In genomic region chr14:78292687-78293086, GRCm38 (mm10) we compare ENCODE assay signal across 17 mouse cellular contexts. TPM values are rescaled to one million over a fixed set of nuclear protein-coding genes. Genes with fewer than 3 reads are reported as not detected.
DNase-seq lines count a peak whose midpoint lies in the region; ATAC-seq and TF ChIP-seq lines count a peak whose summit lies in the region.
"Had no signal": no experiment of that assay in that cellular context is flagged by ENCODE, and none has a peak within 500 bp of the region (broad histone marks: within the 10 kb centered on the region; RNA-seq: fewer than 3 reads in every experiment).

No protein-coding gene starts in this region.

- no peak for TF ChIP-seq POLR2A in lung, adult 2 months (IDR thresholded peaks at IDR 0.05; ENCODE audit: borderline replicate concordance, extremely low read depth, low read depth, low read length)

- DNase-seq in gastrocnemius, adult 2 months, result no peak
- no peak for DNase-seq in gastrocnemius, postnatal 36 days
- DNase-seq in liver, postnatal 0 days, result no peak
- no peak for DNase-seq in liver, embryonic 11.5 days (ENCODE audit: low spot score)
- peak; percentile 17 for DNase-seq in naive thymus-derived CD4-positive, alpha-beta T cell, adult 2 months (ENCODE audit: low read depth)
- no peak for DNase-seq in frontal cortex, postnatal 25 days (ENCODE audit: low spot score in 2 of 2)
- no peak for DNase-seq in lung, adult 2 months
- DNase-seq: adrenal gland, adult 2 months; B cell, adult 2 months; cerebellum, adult 8-10 months had no signal

- no peaks in the 10 kb centered on the region for H3K36me3 ChIP-seq in liver, postnatal 0 days (replicated peaks; ENCODE audit: insufficient read depth, low read length)
- no peaks in the 10 kb centered on the region for H3K36me3 ChIP-seq in liver, embryonic 11.5 days (ENCODE audit: control insufficient read depth, insufficient read depth, low read length)
- peaks cover 10% of the 10 kb centered on the region; the same call in 1 of the 2 replicates for H3K36me3 ChIP-seq in E14TG2a.4 (ENCODE audit: insufficient read depth, low read length)
- H3K36me3 ChIP-seq: heart, embryonic 15.5 days; hindbrain, embryonic 15.5 days; kidney, embryonic 15.5 days; limb, embryonic 10.5 days had no signal

- peak; percentile 11; the same call in 1 of the 2 replicates for TF ChIP-seq CTCF in gastrocnemius, adult 2 months (IDR thresholded peaks at IDR 0.05)
- peak; percentile 29; the same call in 1 of the 2 replicates for TF ChIP-seq CTCF in liver, postnatal 0 days (IDR thresholded peaks at IDR 0.05; ENCODE audit: low read depth)
- TF ChIP-seq CTCF in E14TG2a.4 (conservative IDR thresholded peaks at IDR 0.05; ENCODE audit: low read length), result peak; percentile 25; the same call in 1 of the 2 replicates
- no peak for TF ChIP-seq CTCF in lung, adult 2 months (IDR thresholded peaks at IDR 0.05; ENCODE audit: insufficient read depth, low read length)

- peak; percentile 19; the same call in 1 of the 2 replicates for ATAC-seq in liver, postnatal 0 days
- ATAC-seq in liver, embryonic 11.5 days (replicated peaks; ENCODE audit: low FRiP score), result no peak

- no peak overlapping the region for H3K9ac ChIP-seq in liver, postnatal 0 days (replicated peaks)
- H3K9ac ChIP-seq in liver, embryonic 11.5 days (ENCODE audit: low read depth, low read length), result no peak overlapping the region
- H3K9ac ChIP-seq: heart, embryonic 15.5 days; hindbrain, embryonic 15.5 days; kidney, embryonic 15.5 days had no signal

- TF ChIP-seq EP300 in liver, postnatal 0 days (IDR thresholded peaks at IDR 0.05; ENCODE audit: low read depth), result no peak

- no peak overlapping the region for H3K4me2 ChIP-seq in liver, postnatal 0 days (ENCODE audit: low read depth, low read length)
- H3K4me2 ChIP-seq in liver, embryonic 11.5 days, result no peak overlapping the region
- H3K4me2 ChIP-seq: heart, embryonic 15.5 days; hindbrain, embryonic 15.5 days; kidney, embryonic 15.5 days had no signal

- intact Hi-C loops in gastrocnemius, adult 2 months (cut with DNase I), result no loop called here
- intact Hi-C loops in gastrocnemius, postnatal 36 days (cut with DNase I), result no loop called here

- no peaks in the 10 kb centered on the region for H3K4me1 ChIP-seq in liver, postnatal 0 days (ENCODE audit: insufficient read depth)
- H3K4me1 ChIP-seq in liver, embryonic 11.5 days (replicated peaks; ENCODE audit: control insufficient read depth, insufficient read depth, low read length), result no peaks in the 10 kb centered on the region
- H3K4me1 ChIP-seq in E14TG2a.4 (replicated peaks; ENCODE audit: low read depth, low read length), result peaks cover 49% of the 10 kb centered on the region
- no peaks in the 10 kb centered on the region for H3K4me1 ChIP-seq in lung, adult 2 months (ENCODE audit: control insufficient read depth, insufficient read depth, low read length)
- H3K4me1 ChIP-seq: heart, embryonic 15.5 days; kidney, embryonic 15.5 days; limb, embryonic 10.5 days; megakaryocyte, embryonic 14.5 days had no signal

- H3K4me3 ChIP-seq in gastrocnemius, adult 2 months, result no peak overlapping the region
- no peak overlapping the region for H3K4me3 ChIP-seq in liver, postnatal 0 days (ENCODE audit: low read depth, low read length)
- no peak overlapping the region for H3K4me3 ChIP-seq in liver, embryonic 11.5 days (ENCODE audit: low read depth, low read length)
- no peak overlapping the region for H3K4me3 ChIP-seq in E14TG2a.4 (replicated peaks; ENCODE audit: low read length)
- no peak overlapping the region for H3K4me3 ChIP-seq in lung, adult 2 months (replicated peaks; ENCODE audit: extremely low read depth, low read depth, low read length)
- H3K4me3 ChIP-seq: heart, embryonic 15.5 days; hindbrain, embryonic 15.5 days; kidney, embryonic 15.5 days; limb, embryonic 10.5 days; megakaryocyte, embryonic 14.5 days had no signal

- H3K9me3 ChIP-seq in liver, postnatal 0 days (ENCODE audit: low read length), result no peaks in the 10 kb centered on the region
- no peaks in the 10 kb centered on the region for H3K9me3 ChIP-seq in liver, embryonic 11.5 days (ENCODE audit: control insufficient read depth, low read length)
- peaks cover 44% of the 10 kb centered on the region for H3K9me3 ChIP-seq in E14TG2a.4 (ENCODE audit: low read length)
- H3K9me3 ChIP-seq: heart, embryonic 15.5 days; hindbrain, embryonic 15.5 days; kidney, embryonic 15.5 days; limb, embryonic 10.5 days had no signal

- H3K27ac ChIP-seq in gastrocnemius, adult 2 months, result no peak overlapping the region
- H3K27ac ChIP-seq in liver, postnatal 0 days (ENCODE audit: low read depth), result no peak overlapping the region
- no peak overlapping the region for H3K27ac ChIP-seq in liver, embryonic 11.5 days (ENCODE audit: low read depth, low read length)
- H3K27ac ChIP-seq: heart, embryonic 15.5 days; hindbrain, embryonic 15.5 days; kidney, embryonic 15.5 days; limb, embryonic 10.5 days had no signal

- no peaks in the 10 kb centered on the region for H3K27me3 ChIP-seq in liver, postnatal 0 days (ENCODE audit: insufficient read depth, low read length)
- no peaks in the 10 kb centered on the region for H3K27me3 ChIP-seq in liver, embryonic 11.5 days (replicated peaks; ENCODE audit: control insufficient read depth, insufficient read depth, low read length)
- peaks cover 5% of the 10 kb centered on the region; the same call in 1 of the 2 replicates for H3K27me3 ChIP-seq in E14TG2a.4 (ENCODE audit: insufficient read depth, low read length)
- H3K27me3 ChIP-seq: hindbrain, embryonic 15.5 days had no signal

- 70% methylated on average over 7 of the region's 7 CpGs for whole genome bisulfite sequencing in liver, postnatal 0 days (ENCODE audit: insufficient replicate concordance)
- 83% methylated on average over 7 of the region's 7 CpGs for WGBS in liver, embryonic 11.5 days
- WGBS in lung, adult 2 months, result 82% methylated on average over 7 of the region's 7 CpGs

RNA-seq across cellular contexts. Expression of gene Tnfsf11, which starts 15.2 kb away (rescaled TPM):
- total RNA-seq in gastrocnemius, adult 2 months (2021), result not detected
- not detected for total RNA-seq in gastrocnemius, postnatal 36 days (2021)
- not detected in 2 replicates for polyA plus RNA-seq in liver, postnatal 0 days (2015; fragmentation: Nextera tagmentation; extraction: Ambion mirVana)
- 0.13 and 0.33 TPM in 2 replicates for polyA plus RNA-seq in liver, embryonic 11.5 days (2014; fragmentation: Nextera tagmentation; extraction: Ambion mirVana)
- 0.08 and 0.09 TPM in 2 replicates for polyA plus RNA-seq in lung, adult 2 months (2012; rRNA removed)
- total RNA-seq: adrenal gland, adult 2 months; gastrocnemius, postnatal 4 days had no signal
- polyA plus RNA-seq: adrenal gland, adult 2 months had no signal
